Mouse (Mus musculus) gastrocnemius, adult 18-20 months (tissue): Measurements from ENCODE around the gene Setd1a. TPM values are rescaled to one million over a fixed set of nuclear protein-coding genes. Genes with fewer than 3 reads are reported as not detected.

Experiments
- DNase-seq: peaks from one replicate; pipeline ENCODE4 v3.0.0; 2021; ENCODE audit warnings: low spot score
- total RNA-seq, 2 experiments: library from RNA; stranded (reverse); gene quantifications; 2 replicates each; pipeline ENCODE4 v1.2.3; 2021

The Setd1a gene
- total RNA-seq, 2 experiments from 2014 or later: 16.2 to 17.6 TPM

DNA sequence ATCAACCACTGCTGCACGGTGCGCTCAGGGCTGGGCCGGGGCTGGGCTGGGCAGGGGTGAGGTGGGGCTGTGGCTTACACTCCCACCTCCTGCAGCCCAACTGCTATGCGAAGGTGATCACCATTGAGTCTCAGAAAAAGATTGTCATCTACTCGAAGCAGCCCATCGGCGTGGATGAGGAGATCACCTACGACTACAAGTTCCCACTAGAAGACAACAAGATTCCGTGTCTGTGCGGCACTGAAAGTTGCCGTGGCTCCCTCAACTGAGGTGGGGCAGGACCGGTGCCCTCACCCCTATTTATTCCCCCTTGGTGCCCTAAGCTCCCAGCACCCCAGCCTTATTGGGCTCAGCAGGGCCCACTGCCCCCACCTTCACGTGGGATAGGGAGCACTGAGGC lies 22.7 kb downstream of the Setd1a start:
- no peak for DNase-seq

DNA sequence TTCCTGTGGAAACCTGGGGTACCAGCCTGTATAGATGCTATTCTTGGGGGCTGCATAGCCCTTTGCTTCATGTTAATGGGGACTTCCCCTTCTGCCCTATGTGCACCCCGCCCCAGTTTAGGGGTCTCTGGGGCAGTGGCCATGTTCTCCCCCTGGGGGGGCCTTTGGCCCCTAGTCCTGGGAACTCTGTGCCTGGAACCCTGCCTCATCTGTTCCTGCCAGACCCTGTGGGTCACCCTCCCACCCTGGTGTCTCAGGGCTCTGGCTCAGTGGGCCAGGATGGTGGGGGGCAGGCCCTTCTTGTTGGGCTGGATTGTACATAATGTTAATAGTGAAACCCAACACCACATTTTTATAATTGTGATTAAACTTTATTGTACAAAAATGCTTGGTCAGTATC lies 23.3 kb downstream of the Setd1a start:
- no peak for DNase-seq

DNA sequence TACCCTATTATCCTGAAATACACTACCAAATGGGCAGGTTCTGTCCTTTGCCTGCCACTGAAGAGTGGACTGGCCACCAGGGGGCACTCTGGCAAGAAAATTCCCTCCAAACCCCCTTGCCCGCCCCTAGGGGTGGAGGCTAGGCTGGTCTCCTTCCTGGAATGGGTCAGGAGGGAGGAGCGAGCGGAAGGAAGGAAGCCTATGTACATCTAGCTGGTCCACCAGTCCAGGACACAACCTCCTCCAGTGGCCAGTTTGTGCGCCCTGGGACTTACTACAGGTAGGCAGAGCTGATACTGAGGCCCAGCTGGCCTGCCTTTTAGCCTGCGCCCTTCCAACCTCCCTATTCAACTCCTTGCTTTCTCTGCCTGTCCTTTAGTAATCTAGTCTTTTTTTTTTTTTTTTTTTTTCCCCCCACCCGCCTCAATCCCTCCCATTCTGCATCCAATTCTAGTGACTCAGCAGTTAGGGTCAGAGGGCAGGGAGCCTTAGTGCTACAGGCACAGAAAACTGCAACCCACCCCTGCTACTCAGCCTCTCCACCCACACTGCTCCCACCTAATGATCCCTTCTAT lies 24.1 kb downstream of the Setd1a start, which contains the start of gene Hsd3b7:
Hsd3b7 (plus strand) TSS at position 170 of the 575 bp plus-strand sequence.
- peak; percentile 95 for DNase-seq

DNA sequence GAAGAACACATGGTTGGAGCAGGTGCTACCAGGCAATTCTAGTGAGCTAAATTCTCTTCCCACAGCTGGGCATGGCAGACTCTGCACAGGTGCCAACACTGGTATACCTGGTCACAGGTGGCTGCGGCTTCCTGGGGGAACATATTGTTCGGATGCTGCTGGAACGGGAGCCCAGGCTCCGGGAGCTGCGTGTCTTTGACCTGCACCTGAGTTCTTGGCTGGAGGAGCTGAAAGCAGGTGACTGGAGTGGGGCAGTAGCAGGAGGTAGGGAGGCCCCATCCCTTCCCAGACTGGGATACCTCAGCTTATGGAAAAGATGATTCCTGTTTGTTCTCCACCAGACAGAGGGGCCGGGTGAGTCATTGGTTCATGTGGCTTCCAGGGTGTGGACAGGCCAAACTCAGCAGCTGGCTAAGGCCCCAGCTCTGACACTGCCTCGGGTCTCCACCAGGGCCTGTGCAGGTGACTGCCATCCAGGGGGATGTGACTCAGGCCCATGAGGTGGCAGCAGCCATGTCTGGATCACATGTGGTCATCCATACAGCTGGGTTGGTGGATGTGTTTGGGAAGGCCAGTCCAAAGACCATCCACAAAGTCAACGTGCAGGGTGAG lies 24.6 kb downstream of the Setd1a start:
- peak; percentile 37 for DNase-seq

DNA sequence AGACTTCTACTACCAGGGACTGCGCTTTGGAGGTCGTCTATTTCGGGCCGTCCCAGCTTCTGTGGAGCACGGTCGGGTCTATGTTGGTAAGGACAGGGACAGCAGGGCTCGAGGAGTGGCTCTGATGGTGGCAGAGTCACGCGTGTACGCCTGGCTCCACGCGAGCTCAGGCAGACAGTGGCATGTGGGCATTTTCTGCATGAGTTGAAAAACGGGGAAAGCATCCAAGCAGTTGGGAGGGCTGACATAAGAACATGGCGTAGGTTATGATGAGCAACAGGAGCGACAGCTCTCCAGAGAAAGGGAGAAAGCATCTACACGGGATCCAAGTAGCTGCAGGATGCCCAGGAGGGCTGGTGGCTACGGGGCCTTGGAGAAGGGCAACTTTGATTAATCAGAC lies 25.8 kb downstream of the Setd1a start:
- no peak for DNase-seq

DNA sequence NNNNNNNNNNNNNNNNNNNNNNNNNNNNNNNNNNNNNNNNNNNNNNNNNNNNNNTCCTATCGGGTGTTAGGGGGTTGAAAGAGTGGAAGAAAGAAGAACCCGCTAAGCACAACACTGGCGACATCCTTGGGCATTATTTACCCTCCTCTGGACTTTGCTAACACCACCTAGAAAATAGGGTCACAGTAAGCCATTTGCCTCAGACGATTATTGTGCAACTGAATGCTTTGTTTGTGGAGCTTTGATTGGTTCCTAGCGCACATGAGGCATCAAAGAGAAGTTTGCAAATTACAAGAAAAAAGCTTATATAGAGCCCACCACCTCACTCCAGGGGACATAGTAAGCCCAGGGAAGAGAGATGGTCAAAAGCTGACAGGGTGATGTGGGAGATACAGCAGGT lies 32.4 kb downstream of the Setd1a start:
- DNase-seq: no peak

DNA sequence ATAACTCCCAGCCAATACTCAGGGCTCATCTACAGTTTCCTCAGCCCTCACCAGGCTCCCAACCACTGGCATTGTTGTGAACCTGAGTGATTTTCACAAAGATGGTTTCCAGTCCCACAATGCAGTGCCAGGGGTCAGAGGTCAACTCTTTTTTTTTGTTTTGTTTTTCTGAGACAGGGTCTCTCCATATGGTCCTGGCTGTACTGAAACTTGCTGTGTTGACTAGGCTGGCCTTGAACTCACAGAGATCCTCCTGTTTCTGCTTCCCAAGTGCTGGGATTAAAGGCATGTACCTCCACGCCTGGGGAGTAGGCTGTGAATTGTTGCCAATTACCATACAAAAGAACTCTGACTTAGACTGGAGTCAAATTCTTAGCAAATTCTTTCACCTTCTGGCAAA lies 33.4 kb downstream of the Setd1a start:
- no peak for DNase-seq

- no peak for DNase-seq
Measured at GRCm38 (mm10) chr7:127810650-127811049, 34.2 kb downstream of the Setd1a start.

- DNase-seq: no peak
Measured at GRCm38 (mm10) chr7:127811240-127811639, 34.8 kb downstream of the Setd1a start.

DNA sequence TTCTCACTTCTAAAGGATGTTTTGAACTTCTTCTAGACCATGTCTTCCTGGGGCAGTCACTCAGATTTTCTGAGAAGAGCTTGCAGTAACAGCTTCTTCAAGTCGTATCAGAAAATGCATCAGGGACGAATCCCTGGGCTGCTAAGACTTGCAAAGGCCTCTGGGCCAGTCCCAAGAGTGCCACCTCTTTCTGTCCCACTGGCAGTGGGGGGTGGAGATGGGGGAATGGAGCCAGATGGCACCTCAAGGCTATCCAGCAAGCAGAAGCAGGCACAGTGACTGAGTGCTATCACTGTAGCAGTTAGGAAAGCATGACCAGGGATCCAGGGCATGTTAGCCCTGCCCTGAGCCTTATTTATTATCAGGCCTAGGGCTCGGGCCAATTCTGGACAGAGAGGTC lies 35.8 kb downstream of the Setd1a start:
- no peak for DNase-seq

GRCm38 (mm10) chr7:127813821-127814220 lies 37.4 kb downstream of the Setd1a start:
- DNase-seq: peak; percentile 40

DNA sequence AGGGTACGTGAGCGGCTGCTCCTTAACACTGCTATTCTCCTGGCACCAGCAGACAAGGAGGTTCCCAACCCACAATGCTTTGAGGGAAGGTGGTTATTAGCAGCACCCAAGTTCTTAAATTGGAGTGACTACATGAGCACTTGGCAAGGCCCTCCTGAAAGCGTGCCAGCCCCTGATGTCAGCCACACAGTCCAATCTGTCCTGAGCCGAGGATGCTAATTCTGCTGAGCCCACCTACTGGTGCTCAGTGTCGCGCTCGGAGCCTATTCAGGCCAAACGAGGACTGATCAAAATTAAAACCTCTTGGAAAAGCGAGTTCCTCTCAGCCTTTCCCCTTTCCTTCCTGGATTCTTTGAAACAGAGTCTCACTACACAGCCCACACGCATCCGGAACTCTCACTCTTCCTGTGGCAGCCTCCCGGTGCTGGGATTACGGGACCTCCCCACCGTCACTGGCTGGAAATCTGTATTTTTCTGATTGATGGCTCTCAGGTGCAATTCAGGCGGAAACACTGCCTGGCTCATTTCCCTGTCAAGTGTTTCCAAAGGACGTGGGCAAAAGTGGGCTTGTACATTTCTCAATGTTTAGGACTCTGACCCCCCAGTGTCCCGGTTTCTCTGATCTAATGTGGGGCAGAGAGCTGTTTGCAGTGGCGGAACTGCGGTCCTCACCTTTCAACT lies 37.9 kb downstream of the Setd1a start:
- peak; percentile 88 for DNase-seq

- DNase-seq: no peak
Measured at GRCm38 (mm10) chr7:127815116-127815665, 38.7 kb downstream of the Setd1a start.

GRCm38 (mm10) chr7:127815954-127816821 lies 39.7 kb downstream of the Setd1a start:
- peak; percentile 72 for DNase-seq

GRCm38 (mm10) chr7:127817053-127817452 lies 40.6 kb downstream of the Setd1a start:
- no peak for DNase-seq

- no peak for DNase-seq
Measured at GRCm38 (mm10) chr7:127817776-127818175, 41.3 kb downstream of the Setd1a start.

DNA sequence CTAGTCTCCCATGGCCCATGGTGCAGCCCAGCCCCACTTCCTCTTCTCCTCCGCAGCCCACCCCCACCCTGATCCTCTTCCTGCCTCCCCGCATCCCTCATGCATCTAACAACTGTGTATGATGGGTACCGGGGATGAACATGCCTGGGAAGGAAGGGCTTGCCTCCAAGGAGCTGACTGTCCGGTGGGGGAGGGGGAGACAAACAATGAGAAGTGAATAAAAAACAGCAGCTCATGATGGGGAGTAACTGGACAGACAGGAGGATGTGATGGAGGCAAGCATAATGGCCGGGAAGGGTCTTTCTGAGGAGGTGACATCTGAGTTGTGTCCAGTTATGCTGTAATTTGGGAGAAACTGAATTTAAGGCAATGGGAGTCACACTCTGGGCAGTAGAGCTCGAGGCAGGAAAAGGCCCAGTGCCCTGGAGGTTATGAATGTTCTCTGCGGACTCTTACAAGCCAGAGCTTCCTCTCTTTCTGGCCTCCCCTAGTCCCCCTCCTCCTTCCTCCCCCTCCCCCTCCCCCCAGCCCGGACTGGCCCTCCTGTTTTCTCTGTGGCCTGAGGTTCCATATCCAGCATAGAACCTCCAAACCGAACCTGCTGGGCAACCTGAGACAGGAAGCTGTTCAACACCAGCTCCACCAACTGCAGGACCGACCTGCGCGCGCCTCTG lies 44.5 kb downstream of the Setd1a start:
- no peak for DNase-seq

- no peak for DNase-seq
Measured at GRCm38 (mm10) chr7:127822494-127822893, 46.0 kb downstream of the Setd1a start.

DNA sequence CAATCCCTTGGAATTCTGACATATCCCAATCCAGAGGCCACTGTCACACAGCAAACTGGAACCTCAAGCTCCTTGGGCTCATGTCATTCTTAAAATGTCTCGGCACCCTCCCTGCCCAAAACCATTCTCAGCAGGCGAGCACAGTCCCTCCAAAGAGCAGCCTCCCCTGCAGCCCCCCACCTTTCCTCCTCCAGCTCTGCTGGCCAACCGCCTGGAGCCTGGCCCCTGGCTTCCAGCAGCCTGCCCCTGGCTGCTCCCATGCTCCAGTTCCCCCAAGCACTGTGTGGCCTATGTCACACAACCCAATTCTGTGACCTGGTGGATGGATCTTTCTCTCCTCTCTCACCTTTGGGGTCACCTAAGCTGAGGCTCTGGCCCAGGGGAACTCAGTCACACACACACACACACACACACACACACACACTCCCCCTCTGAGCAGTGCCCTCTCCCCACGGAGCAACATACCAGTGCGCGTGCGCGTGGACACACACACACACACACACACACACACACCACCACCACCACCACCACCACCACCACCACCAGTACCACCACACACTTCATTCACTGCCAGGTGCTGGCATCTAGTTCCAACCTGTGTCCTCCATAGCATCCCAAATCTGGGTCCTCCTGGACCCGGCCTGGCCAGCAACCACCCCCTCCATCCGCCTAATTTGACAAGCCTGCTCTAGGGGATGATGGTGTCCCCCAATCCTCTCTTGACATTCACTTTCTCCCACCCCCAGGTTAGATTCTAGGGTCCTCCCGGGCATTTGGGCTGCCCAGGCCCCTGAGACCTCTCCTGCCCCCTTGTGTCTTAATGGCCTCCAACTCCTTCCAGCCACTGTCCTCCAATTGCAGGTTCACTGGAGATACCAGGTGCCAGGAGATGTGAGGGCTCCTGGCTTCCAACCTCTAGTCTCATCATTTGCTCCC lies 47.0 kb downstream of the Setd1a start:
- no peak for DNase-seq
